Mouse (Mus musculus): ENCODE results near the gene Nme3. TPM values are rescaled to one million over a fixed set of nuclear protein-coding genes. Genes with fewer than 3 reads are reported as not detected.

Gene Nme3
- polyA plus RNA-seq, 1 experiment from 2014 or later: 43.9 TPM

Other genes with a start within 250 kb of the Nme3 start
- 59.6 and 60.9 TPM in 2 replicates for gene Slc9a3r2, start 246.2 kb upstream of the Nme3 start, polyA plus RNA-seq (2014; fragmentation: Nextera tagmentation; extraction: Ambion mirVana)
- gene Npw, start 238.0 kb upstream of the Nme3 start, polyA plus RNA-seq (2014; fragmentation: Nextera tagmentation; extraction: Ambion mirVana): not detected in 2 replicates
- 18.4 and 19.4 TPM in 2 replicates for gene Zfp598, start 226.8 kb upstream of the Nme3 start, polyA plus RNA-seq (2014; fragmentation: Nextera tagmentation; extraction: Ambion mirVana)
- gene Syngr3, start 206.5 kb upstream of the Nme3 start, polyA plus RNA-seq (2014; fragmentation: Nextera tagmentation; extraction: Ambion mirVana): 0.42 and 0.69 TPM in 2 replicates
- gene Gfer, start 200.3 kb upstream of the Nme3 start, polyA plus RNA-seq (2014; fragmentation: Nextera tagmentation; extraction: Ambion mirVana): 29.3 and 29.7 TPM in 2 replicates
- 0.68 and 1.1 TPM in 2 replicates for gene Noxo1, start 200.3 kb upstream of the Nme3 start, polyA plus RNA-seq (2014; fragmentation: Nextera tagmentation; extraction: Ambion mirVana)
- gene Tbl3, start 188.8 kb upstream of the Nme3 start, polyA plus RNA-seq (2014; fragmentation: Nextera tagmentation; extraction: Ambion mirVana): 39.2 and 40.2 TPM in 2 replicates
- gene Rnf151, start 178.4 kb upstream of the Nme3 start, polyA plus RNA-seq (2014; fragmentation: Nextera tagmentation; extraction: Ambion mirVana): not detected in 2 replicates
- gene Rps2, start 178.4 kb upstream of the Nme3 start, polyA plus RNA-seq (2014; fragmentation: Nextera tagmentation; extraction: Ambion mirVana): 919 and 1,010 TPM in 2 replicates
- gene Ndufb10, start 172.0 kb upstream of the Nme3 start, polyA plus RNA-seq (2014; fragmentation: Nextera tagmentation; extraction: Ambion mirVana): 556 and 564 TPM in 2 replicates
- gene Rpl3l, start 168.7 kb upstream of the Nme3 start, polyA plus RNA-seq (2014; fragmentation: Nextera tagmentation; extraction: Ambion mirVana): 1.3 and 1.7 TPM in 2 replicates
- 26.8 and 27.2 TPM in 2 replicates for gene Msrb1, start 159.9 kb upstream of the Nme3 start, polyA plus RNA-seq (2014; fragmentation: Nextera tagmentation; extraction: Ambion mirVana)
- gene Hs3st6, start 143.5 kb upstream of the Nme3 start, polyA plus RNA-seq (2014; fragmentation: Nextera tagmentation; extraction: Ambion mirVana): 0.18 and 0.43 TPM in 2 replicates
- gene Meiob, start 92.2 kb upstream of the Nme3 start, polyA plus RNA-seq (2014; fragmentation: Nextera tagmentation; extraction: Ambion mirVana): not detected in 2 replicates
- gene Hagh, start 56.4 kb upstream of the Nme3 start, polyA plus RNA-seq (2014; fragmentation: Nextera tagmentation; extraction: Ambion mirVana): 62.7 and 68.4 TPM in 2 replicates
- 46.5 and 47.2 TPM in 2 replicates for gene Fahd1, start 46.1 kb upstream of the Nme3 start, polyA plus RNA-seq (2014; fragmentation: Nextera tagmentation; extraction: Ambion mirVana)
- gene Igfals, start 30.5 kb upstream of the Nme3 start, polyA plus RNA-seq (2014; fragmentation: Nextera tagmentation; extraction: Ambion mirVana): not detected in 2 replicates
- gene Nubp2, start 10.2 kb upstream of the Nme3 start, polyA plus RNA-seq (2014; fragmentation: Nextera tagmentation; extraction: Ambion mirVana): 37.8 and 39.8 TPM in 2 replicates
- 26.8 and 28.2 TPM in 2 replicates for gene Spsb3, start 9.9 kb upstream of the Nme3 start, polyA plus RNA-seq (2014; fragmentation: Nextera tagmentation; extraction: Ambion mirVana)
- gene Eme2, start 1.4 kb upstream of the Nme3 start, polyA plus RNA-seq (2014; fragmentation: Nextera tagmentation; extraction: Ambion mirVana): 14.7 and 16.0 TPM in 2 replicates
- 82.1 and 82.8 TPM in 2 replicates for gene Mrps34, start 1.4 kb upstream of the Nme3 start, polyA plus RNA-seq (2014; fragmentation: Nextera tagmentation; extraction: Ambion mirVana)
- gene Mapk8ip3, start 40.5 kb downstream of the Nme3 start, polyA plus RNA-seq (2014; fragmentation: Nextera tagmentation; extraction: Ambion mirVana): 27.8 and 31.0 TPM in 2 replicates
- 62.1 and 63.1 TPM in 2 replicates for gene Jpt2, start 64.2 kb downstream of the Nme3 start, polyA plus RNA-seq (2014; fragmentation: Nextera tagmentation; extraction: Ambion mirVana)
- gene Cramp1l, start 119.3 kb downstream of the Nme3 start, polyA plus RNA-seq (2014; fragmentation: Nextera tagmentation; extraction: Ambion mirVana): 6.4 and 7.6 TPM in 2 replicates
- gene Ift140, start 119.6 kb downstream of the Nme3 start, polyA plus RNA-seq (2014; fragmentation: Nextera tagmentation; extraction: Ambion mirVana): 9.9 and 10.6 TPM in 2 replicates
- gene Tmem204, start 187.1 kb downstream of the Nme3 start, polyA plus RNA-seq (2014; fragmentation: Nextera tagmentation; extraction: Ambion mirVana): 19.5 and 23.4 TPM in 2 replicates
- 19.3 and 27.8 TPM in 2 replicates for gene Telo2, start 219.5 kb downstream of the Nme3 start, polyA plus RNA-seq (2014; fragmentation: Nextera tagmentation; extraction: Ambion mirVana)
- gene Ptx4, start 224.3 kb downstream of the Nme3 start, polyA plus RNA-seq (2014; fragmentation: Nextera tagmentation; extraction: Ambion mirVana): 0.14 and 0.44 TPM in 2 replicates
- 16.4 and 17.2 TPM in 2 replicates for gene Clcn7, start 236.9 kb downstream of the Nme3 start, polyA plus RNA-seq (2014; fragmentation: Nextera tagmentation; extraction: Ambion mirVana)